Mouse (Mus musculus) left cerebral cortex, adult 9 months (tissue): Measurements from ENCODE around the gene Dll3.
"Not testable (repeated sequence)": the region's sequence is repeated elsewhere in the genome, so short reads cannot be mapped to it uniquely, and the experiment has no call there.

Source experiments
- DNase-seq, 2 experiments: peaks; one replicate each; pipeline ENCODE4 v3.0.0; 2022; ENCODE audit warnings: low spot score in 2 of 2

The Dll3 gene

DNA sequence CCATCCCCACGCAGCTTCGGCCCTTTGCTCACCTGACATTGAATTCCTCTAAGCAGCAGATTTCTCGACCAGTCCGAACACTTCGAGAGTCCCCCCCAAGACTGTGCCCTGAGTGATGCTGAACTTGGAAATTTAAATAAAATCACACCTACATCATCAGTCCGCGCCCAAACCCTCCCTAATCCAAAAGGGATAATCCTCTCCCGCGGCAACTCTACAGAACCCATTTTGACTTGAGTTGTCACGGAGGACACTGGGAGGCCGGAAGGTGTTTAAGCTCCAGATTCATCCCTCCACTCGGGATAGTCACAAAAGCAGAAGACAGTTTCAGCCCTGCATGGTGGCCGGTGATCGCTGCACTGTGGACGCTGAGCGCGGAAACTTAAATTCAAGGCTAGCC is 50.1 kb downstream of the Dll3 start:
- DNase-seq, result no peak

DNA sequence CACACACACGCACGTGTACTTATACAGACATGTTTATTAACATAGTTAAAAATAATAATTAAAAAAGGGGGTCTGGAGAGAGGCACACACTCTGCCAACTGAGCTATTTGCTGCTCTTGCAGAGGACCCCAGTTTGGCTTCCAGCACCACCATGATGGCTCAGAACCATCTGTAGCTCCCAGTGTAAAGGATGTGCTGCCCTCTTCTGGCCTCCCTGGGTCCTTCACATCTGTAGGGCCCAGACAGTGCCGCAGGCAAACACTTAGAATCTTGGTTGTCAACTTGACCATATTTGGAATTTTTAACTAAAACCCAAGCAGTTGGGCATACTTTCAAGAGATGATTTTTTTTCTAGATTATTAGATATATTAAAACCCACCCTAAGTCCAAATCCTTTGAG is 53.1 kb downstream of the Dll3 start:
- no peak for DNase-seq

DNA sequence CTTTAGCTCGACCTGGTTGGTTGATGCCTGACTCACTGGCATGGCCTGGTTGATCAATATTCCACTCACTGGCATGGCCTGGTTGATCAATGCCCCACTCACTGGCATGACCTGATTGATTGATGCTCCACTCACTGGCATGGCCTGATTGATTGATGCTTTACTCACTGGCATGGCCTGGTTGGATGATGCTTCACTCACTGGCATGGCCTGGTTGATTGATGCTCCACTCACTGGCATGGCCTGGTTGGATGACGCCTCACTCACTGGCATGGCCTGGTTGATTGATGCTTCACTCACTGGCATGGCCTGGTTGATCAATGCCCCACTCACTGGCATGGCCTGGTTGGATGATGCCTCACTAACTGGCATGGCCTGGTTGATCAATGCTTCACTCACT is 58.1 kb downstream of the Dll3 start:
- not testable (repeated sequence) for DNase-seq
